Mouse (Mus musculus) heart, adult 10 weeks (tissue): ENCODE measurements around the gene Rffl. TPM values are rescaled to one million over a fixed set of nuclear protein-coding genes. Genes with fewer than 3 reads are reported as not detected.

Source experiments
- polyA plus RNA-seq: library from polyadenylated mRNA; stranded (reverse); fragments of 350-450 nt; fragmentation: Illumina TruSeq; extraction: RNeasy Lipid Tissue Mini Kit (QIAGEN cat#74804); gene quantifications from one replicate; pipeline ENCODE4 v1.2.3, GENCODE M21; 2014; ENCODE audit warnings: low read depth, low replicate concordance

Gene Rffl
- polyA plus RNA-seq: 2.9 TPM

GRCm38 (mm10) chr11:82871031-82871446 lies at the start of gene Rffl:
Gene Rffl, minus strand, starts transcription at chr11:82871210.

GRCm38 (mm10) chr11:82910250-82910649 lies 39.2 kb upstream of the Rffl start, which contains the start of gene Unc45b:
Gene Unc45b, plus strand, starts transcription at chr11:82910550.

GRCm38 (mm10) chr11:82907651-82908607 lies 36.9 kb upstream of the Rffl start, which contains the start of gene Nle1:
Gene Nle1, minus strand, starts transcription at chr11:82908411.

GRCm38 (mm10) chr11:82891936-82892335 lies 20.9 kb upstream of the Rffl start, which contains the start of gene Fndc8:
Gene Fndc8, plus strand, starts transcription at chr11:82892124.

GRCm38 (mm10) chr11:82890342-82890762 lies 19.3 kb upstream of the Rffl start, which contains the start of gene Rad51d:
Gene Rad51d, minus strand, starts transcription at chr11:82890614.

GRCm38 (mm10) chr11:82780983-82781903 lies 89.8 kb downstream of the Rffl start, which contains the start of gene Lig3:
Gene Lig3, plus strand, starts transcription at chr11:82781108.

DNA sequence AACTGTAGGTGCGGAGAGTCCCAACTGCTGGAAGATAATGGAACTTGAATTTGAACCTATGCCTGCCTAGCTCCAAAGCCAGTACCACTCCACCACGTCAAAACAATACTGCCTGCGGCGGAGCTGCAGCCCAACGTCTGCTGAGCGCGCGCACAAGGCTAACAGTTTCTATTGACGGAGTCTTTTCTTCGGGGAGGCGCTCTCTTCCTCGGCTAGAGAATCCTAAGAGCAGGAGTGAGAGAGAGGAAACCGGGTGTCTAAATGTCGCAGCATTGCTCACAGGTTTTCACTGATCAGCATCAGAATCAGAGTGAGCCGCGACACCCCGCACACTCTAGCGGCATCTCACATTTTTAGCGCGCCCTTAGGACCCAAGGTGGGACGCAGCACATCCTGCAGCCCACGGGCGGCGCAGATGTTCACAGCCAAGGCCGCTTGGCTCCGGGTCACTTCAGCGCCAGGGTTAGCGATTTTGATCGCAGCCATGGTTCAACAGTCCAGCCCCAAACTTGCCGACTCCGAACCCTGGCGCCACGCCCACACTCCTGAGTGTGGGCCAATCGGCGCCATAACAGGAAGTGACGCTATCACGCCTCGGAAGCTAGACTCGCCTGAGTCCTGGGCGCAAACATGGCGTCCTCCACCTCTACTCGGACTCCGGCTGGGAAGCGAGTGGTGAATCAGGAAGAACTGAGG lies 107.1 kb downstream of the Rffl start, which contains the start of the genes Cct6b and Zfp830:
Cct6b (minus strand) TSS at position 580 of the 696 bp plus-strand sequence.
Zfp830 (plus strand) TSS at position 604 of the 696 bp plus-strand sequence.

Other genes starting within 250 kb of the Rffl start
- gene Cct6b, start 106.9 kb downstream of the Rffl start, polyA plus RNA-seq: 0.26 TPM
- 17.0 TPM for gene Zfp830, start 106.9 kb downstream of the Rffl start, polyA plus RNA-seq
- gene Lig3, start 90.1 kb downstream of the Rffl start, polyA plus RNA-seq: 14.0 TPM
- gene Rad51d, start 19.4 kb upstream of the Rffl start, polyA plus RNA-seq: 11.0 TPM
- gene Fndc8, start 20.9 kb upstream of the Rffl start, polyA plus RNA-seq: not detected
- 21.4 TPM for gene Nle1, start 37.2 kb upstream of the Rffl start, polyA plus RNA-seq
- gene Unc45b, start 39.3 kb upstream of the Rffl start, polyA plus RNA-seq: 197 TPM
- gene Slfn5, start 80.1 kb upstream of the Rffl start, polyA plus RNA-seq: 57.8 TPM
- 1.2 TPM for gene Slfn9, start 120.6 kb upstream of the Rffl start, polyA plus RNA-seq
- gene Slfn8, start 149.6 kb upstream of the Rffl start, polyA plus RNA-seq: 2.1 TPM
- 7.0 TPM for gene Slfn2, start 193.9 kb upstream of the Rffl start, polyA plus RNA-seq
- 0.55 TPM for gene Slfn1, start 245.6 kb upstream of the Rffl start, polyA plus RNA-seq